Mouse (Mus musculus): ENCODE measurements around the gene Guca2b.
"Not testable (repeated sequence)": the region's sequence is repeated elsewhere in the genome, so short reads cannot be mapped to it uniquely, and the experiment has no call there.

Gene Guca2b

DNA sequence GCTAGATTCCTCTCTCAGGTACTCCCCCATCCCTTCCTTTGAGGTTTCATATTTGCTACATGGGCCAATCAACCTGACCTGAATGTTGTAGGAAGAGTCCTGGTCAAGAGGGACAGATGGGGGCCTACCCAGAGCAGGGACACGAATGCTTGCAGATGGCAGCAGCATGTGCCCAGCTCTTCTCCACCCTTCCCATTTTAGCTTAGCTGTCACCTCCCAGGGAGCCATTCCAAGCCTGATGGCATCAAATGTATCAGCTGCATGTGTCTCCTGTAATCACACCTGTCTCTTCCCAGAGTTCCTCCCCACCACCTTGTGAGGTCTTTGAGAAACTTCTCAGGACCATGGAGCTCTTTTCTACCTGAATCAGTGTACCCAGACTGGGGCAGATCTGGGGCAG lies 1.7 kb downstream of the Guca2b start:
- DNase-seq (ENCODE audit: low spot score) = no peak

DNA sequence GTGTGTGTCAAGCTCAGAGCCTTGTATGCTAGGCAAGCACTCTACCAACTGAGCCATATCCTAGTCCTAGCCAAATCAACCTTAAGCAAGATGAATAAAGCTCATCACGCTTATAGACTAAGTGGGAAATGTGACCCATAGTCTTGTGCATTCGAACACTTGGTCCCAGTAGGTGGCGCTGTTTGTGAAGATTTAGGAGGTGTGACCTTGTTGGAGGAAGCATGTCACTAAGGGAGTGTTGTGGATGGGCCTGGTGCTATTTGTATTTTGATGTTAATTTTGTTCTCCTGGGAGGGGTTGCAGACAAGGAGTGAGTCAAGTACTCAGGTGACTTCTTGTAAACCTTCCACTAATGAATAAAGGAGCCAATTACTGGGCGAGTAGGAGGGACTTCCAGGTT lies 16.1 kb downstream of the Guca2b start:
- DNase-seq (ENCODE audit: low spot score) = no peak

DNA sequence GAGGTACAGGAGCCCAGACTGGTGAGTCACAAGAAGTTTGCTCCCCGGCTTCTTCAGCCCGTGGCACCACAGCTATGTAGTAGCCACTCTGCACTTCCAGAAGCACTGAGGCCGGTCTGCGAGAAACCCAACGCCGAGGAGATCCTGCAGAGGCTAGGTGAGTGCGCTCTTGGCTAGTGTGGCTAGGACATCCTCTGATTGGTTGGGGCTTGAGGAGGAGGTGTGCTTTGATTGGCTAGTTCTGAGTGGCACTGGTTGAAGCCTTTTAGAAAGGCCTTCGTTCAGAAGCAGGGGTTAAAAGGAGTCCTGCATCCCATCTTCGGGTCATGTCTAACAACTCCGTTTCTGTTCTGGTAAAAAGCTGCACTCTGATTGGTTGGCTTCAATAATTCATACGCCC lies 20.1 kb downstream of the Guca2b start:
- DNase-seq (ENCODE audit: low spot score) = no peak

DNA sequence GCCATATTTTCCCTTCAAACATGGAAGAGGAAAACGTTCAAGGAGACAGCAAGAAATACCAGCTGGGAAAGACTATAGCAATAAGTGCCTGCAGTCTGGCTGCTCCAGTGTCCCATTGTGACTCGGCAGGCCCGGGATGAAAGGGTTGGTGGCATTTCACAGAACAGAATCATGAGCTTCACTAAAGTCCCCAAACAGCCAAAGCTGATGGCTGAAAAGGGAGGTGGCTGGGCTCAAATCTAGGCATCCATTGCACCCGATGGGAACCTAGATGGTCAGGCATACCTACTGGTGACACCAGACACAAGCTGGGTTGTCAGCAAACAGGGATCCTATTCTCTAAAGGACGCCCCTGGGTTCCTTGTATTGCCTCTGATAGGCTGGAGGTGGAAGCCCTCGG lies 20.8 kb downstream of the Guca2b start:
- no peak for DNase-seq (ENCODE audit: low spot score)

DNA sequence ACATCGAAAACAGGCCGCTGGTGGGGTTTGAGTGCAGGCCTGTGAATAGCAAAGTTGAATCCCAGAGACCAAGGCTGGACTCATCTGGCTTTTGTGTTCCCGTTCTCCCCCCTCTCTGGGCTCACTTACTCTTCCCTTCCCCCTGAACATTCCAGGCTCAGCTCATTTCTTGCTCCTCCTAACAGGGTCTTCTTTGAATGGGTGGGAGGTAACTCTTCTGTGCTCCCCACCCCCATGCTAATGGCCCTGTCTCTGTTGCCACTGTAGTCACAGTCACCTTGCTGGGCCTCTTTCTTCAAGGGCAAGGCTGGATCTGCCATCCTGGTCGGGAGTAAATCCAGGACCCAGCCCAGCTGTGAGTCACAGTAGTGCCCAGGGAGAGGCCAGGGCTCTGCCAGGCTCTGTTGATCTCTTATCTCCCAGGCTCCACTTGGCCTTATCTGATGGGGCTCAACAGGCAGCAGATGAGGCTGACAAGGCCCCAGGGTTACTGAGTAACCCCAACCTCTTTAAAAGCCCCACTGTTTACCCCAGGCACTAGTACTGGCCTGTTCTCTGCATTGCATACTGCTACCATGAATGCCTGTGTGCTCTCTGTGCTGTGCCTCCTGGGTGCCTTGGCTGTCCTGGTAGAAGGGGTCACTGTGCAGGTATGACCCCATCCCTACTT lies 21.4 kb downstream of the Guca2b start, which contains the start of gene Guca2a:
TSS of gene Guca2a (plus strand) at position 529 of the 670 bp plus-strand sequence.
- no peak for DNase-seq (ENCODE audit: low spot score)

DNA sequence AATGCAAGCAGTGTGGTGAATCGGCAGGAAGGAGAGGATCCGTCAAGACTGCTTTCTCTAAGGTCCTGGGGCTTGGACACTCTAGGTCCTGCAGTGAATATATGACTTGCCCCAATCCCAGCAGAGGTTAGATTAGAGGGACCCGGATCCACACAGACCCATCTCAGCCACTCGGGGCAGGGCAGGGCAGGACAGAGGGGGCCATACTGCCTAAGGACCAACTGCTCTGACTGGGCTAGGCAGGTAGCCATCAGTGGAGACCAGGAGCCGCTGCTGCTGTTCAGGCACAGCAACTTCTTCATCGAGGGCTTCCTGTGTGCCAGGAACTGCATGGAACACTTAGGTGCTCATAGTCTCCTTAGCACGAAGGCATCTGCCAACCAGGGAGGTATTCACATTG lies 22.0 kb downstream of the Guca2b start:
- DNase-seq (ENCODE audit: low spot score) = no peak

DNA sequence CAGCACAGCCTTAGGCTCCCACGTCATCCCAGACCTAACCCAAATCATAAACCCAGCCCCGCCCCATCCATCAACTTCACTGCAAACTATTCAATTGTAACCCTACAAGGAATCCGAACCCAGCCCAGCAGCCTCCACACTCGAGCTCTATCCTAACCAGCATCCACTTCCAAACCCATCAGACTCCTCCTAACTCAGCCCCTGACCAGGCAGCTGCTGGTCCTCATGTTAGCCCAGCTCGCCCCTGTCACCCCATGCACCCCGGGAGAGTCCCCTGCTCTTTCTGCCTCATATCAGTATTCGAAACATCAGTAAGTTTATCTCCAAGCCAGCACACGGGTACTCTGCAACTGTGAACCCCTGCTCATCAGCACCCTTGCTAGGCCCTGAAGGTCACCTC lies 23.1 kb downstream of the Guca2b start:
- DNase-seq (ENCODE audit: low spot score) = no peak

DNA sequence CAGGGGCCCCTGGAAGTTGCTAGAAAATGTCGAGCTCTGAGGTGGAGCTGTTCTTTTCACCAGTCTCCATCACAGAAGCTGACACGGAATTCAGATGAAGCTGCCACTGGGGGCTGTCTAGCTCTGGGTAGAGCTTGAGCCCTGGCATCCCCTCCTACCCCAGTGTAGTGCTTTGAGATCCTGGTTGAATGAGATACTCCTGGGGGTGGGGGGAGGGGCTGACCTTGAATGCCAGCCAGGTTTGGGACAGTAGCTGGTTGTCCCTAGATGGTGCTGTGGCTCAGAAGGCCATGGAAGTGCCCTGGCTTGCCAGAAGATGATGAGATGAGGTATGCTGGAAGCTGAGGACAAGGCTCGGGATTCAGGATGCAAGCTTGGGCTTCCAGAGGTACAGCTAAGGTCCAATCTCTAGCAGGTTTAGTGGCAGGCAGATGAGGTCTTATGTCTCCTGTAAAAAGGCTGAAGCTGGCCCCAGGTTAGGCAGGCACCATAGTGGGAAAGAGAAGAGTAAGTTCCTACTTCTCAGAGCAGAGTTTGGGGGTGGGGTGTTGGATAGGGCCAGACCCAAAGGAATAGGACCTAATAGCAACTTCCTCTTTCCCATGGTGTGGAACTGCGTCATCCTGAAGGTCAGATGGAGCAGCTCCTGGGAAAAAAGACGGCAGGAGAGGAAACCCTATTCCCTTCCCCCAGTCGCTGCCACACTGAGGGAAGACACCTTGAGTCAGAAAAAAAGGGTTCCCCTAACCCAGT lies 23.7 kb downstream of the Guca2b start:
- DNase-seq (ENCODE audit: low spot score) = no peak

DNA sequence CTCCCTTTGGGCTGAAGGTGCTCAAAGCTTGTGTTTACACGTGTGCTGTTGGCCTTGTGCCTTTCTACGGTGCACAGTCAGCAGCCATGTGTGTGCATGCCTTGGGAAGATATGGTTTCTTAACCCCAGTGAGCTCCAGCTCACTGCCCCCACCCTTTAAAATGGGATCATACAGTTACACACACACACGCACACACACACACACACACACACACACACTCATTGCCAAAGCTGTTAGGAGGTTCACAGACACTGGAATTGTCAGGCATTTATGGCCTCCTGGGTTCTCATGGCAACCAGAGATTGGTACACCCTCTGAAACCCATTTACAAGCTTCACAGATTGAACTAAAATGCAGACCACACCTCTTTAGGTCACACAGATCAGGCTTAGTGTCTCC lies 24.8 kb downstream of the Guca2b start:
- no peak for DNase-seq (ENCODE audit: low spot score)

DNA sequence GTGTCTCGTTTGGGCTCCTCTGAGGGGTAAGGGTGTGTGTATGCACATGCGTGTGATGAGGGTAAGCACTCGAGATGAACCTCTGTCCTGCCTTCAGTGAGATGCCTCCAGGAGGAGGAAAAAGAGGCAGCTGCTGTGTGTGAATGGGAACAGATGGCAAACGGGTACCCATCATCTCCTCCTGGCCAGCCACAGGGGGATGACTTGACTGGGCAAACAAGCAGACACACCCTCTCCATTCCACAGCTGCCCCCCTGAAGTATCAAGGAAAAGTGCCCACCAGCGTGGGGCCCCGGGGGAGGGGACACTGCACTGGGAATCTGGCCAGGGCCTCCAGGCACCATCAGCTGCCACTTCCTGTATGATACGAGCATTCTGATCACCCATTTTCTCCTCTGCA lies 25.4 kb downstream of the Guca2b start:
- no peak for DNase-seq (ENCODE audit: low spot score)

DNA sequence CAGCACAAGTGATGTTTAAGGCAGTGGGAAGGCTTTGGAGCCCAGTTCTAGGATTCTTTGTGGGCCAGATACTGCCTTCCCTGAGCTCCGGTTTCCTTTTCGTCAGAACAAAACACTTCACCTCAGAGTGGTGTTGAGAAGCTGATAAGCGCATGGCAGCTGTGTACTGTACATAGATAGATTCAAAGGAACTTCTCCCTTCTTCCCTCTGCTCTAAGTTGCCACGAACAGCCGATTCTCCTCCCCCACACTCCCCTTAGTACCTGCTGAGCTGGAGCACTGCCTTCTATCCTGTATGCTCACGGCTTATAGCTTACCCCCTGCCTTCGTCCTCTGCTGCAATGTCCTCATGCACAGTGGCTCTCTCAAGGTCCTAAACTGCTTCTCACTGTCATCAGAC lies 26.0 kb downstream of the Guca2b start:
- no peak for DNase-seq (ENCODE audit: low spot score)

DNA sequence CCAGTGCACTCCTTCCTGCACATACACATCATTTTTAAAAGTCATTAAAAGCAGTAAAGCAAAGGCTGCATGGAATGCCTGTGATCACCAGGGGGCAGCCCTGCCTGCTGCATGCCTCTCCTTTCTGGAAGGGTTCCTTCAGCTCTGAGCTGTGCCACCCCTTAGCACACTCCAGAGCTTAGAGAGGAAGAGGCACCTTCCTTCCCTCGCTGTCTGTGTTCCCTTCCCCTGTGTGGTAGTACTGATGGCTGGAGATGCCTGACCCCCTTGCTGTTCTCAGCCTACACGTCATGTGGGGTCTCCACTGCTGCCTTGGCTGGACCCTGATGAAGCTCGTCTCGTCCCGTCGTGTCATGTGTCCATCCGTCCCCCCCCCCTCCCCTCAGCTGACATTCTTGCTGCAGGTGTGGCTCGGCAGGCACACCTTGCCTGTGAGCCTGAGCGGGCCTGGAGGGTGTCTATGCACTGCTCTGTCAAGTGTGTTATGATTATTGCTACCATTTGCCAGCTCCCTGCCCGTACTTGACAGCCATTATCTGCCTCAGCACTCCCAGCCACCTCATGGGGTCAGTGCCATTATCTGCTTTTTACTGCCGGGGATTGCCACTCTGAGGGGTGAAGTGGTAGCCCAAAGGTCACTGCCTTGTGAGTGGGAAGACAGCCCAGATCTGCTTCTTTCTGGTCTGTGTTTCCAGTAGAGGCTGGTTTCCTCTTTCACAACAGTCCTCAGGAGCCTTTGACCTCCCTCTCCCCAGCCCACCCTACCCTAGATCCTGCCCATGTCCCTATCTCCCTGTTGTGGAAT lies 27.4 kb downstream of the Guca2b start:
- peak; percentile 81 for DNase-seq (ENCODE audit: low spot score)

DNA sequence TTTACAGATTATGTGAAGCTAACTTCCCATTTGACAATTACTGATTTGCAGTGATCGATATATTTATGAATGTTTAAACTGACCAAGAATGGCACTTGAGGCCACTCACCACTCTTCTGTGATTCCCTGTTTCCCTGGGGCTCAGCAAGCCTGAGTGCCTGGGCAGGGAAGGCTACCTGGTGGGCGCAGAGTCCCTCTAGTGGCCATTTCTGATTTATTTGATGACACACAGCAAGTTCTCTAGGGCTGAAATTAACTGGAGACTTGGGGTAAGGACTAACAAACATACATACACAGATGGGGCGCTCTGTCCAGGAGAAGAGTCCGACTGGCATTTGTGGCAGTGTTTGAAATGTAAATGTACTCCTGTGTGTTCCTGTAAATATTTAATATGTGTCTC lies 30.4 kb downstream of the Guca2b start:
- not testable (repeated sequence) for DNase-seq (ENCODE audit: low spot score)

DNA sequence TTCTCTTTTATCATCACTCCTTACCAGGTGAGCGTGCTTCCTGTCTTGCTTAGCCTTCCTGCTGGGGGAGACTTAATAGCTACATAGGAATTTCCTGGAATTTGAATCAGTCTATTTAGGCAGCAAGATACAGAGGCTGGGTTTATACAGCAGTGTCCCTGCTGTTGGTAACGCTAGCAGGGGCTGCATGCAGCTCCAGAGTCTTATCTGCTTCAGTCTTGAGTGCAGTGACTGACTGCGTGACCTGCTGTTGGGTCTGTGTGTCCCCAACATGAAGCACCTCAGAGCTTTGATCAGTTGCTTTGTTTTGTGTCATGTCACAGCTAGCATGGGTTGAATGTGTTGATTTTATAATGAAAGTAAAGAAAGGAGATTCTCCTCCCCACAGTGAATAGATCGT lies 31.4 kb downstream of the Guca2b start:
- DNase-seq (ENCODE audit: low spot score) = no peak

DNA sequence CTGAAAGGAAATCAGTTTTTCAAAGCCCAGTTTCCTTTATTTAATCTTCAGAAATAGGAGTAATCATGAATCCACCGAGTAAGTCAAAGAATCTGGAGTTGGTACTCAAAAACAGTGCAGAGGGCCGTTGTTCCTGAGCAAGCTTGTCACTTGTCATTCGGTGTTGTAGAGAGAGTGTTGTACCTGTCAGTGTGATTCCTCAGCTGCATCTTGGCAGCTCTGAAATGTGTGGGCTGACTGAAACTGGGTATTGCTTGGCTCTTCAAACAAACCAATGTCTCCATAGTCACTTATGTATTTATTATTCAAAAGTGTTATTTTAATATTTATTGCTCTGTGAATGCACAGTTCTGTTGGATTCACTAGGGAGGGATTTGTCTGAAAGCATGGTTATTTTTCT lies 31.9 kb downstream of the Guca2b start:
- no peak for DNase-seq (ENCODE audit: low spot score)

DNA sequence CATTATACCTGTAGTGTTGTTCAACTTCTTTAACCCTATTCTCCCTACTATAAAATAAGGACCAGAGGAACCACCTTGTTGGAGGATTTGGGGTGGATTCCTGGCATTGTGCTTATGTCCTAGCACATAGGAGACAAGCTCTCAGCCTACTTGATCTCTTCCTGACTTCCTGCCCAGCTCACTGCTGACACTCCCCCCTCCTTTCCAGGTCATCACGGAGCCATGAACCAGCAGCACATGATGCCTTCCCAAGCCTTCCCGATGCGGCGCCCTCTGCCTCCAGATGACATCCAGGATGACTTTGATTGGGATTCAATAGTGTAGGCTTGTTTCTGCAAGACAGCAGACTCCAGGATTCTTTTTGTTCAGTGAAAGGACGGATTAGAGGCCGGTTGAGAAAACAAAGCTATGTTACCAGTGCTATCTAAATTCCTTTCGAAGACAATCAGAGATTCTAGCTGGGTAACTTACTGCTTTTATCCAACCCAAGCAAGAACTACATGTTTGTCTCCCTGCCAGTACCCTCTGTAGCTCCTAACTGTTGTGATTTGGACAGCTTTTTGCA lies 32.6 kb downstream of the Guca2b start:
- no peak for DNase-seq (ENCODE audit: low spot score)

DNA sequence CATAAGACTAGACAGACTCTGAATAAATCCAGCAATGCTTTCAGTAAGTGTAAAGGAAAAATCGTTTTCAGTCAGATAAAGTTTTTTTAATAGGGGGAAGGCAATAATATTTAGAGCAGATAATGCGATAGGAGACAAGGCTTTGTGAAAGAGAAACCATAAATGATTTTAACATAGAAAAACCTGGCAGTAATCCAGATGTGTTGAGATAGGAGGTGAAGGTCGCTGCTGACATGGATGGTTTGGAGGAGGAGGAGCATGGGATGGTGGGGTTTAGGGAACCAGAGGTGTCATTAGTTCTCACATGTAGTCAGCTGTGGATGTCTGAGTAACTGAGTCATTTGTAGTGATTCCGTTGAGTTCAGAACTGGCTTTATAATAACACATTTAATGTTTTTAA lies 44.0 kb downstream of the Guca2b start:
- no peak for DNase-seq (ENCODE audit: low spot score)

DNA sequence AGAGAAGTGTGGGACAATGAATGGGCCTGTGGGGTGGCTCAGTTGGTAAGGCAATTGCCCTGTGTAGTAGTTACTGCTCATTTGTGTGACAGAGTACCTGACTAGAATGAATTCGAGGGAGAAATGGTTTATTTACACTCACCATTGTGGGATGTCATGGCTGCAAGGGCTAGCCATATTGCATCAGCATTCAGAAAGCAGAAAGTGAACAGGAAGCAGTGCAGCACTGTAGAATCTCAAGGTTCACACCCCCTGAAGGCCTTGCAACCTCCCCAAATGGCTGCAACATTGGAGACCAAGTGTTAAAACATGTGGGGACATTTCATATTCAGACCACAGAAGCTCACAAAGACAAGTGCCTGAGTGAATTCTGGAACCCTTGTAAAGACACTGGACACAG lies 44.7 kb downstream of the Guca2b start:
- no peak for DNase-seq (ENCODE audit: low spot score)

DNA sequence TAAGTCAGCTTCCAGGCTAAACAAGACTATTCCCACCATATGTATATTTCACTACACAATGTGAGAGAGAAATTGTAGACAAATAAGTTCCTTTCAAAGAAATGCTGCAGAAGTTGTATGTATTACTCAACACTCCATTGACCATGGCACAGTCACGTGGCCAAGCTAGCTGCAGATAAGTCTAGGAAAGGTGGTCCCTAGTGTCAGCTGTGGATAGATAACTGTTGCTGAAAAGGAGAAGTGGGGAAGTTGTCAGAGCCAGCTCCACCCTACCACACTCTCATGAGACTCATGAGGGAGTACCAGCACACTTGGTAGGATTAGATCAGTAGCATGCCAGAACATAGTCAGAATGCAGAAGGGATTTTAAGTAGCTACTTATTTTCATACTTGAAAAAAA lies 49.3 kb downstream of the Guca2b start:
- DNase-seq (ENCODE audit: low spot score) = no peak

Data from adipocyte (in vitro differentiated cells).